Mouse (Mus musculus) A20 (cell line): ENCODE measurements at regions not wholly inside any gene's neighbourhood (a gene's known extent, or its start where the extent isn't known, plus 50 kb on each side); places are given as distances from the start of the nearest gene placed in this dataset.

Source experiments
- DNase-seq: peaks from one replicate; pipeline ENCODE4 v3.0.0-alpha.2; 2011; ENCODE audit warnings: low read depth, low spot score

GRCm38 (mm10) chr13:90584766-90585165, 320.4 kb downstream of the Atp6ap1l start:
- DNase-seq, result no peak

- DNase-seq, result no peak
Observed at GRCm38 (mm10) chr13:90575371-90575770, 329.8 kb downstream of the Atp6ap1l start.

DNA sequence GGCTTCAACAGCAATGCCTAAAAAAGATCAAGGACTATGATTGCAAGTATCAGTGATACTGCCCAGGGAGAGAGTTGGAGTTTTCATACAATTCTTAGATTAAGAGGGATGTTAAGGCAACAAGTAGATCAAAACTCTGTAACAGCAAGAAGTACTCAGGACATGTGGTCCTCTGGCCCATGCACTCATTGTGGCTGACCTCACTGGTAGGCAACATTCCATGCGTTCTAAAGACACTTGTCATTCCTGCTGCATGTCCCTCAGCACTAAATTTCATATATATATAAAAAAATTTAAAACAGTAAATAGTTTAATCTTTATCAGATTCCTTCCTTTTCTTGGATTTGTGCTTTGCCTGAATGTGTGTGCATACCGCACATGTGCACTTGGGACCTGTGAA, 332.6 kb downstream of the Atp6ap1l start:
- DNase-seq, result no peak

- DNase-seq, result no peak
Observed at GRCm38 (mm10) chr13:90563183-90563840, 341.8 kb downstream of the Atp6ap1l start.

DNA sequence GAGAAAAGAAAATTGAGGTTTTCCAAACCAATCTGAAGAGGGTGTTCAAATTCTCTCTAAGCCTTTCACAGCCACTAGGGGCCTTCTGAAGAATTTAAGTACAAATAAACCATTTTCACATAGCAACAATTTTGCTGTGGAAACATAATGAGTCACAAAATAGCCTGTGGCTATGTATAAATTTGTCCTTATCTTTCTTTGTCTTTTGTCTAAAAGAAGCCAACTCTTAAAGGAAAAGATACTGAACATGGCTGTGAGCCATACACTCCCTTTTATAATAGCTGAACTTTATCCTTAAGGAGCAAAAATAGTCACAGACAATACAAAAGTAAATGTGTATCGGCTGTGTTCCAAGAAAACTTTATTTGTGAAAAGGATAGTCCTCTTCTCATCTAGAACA, 345.1 kb downstream of the Atp6ap1l start:
- DNase-seq, result no peak

DNA sequence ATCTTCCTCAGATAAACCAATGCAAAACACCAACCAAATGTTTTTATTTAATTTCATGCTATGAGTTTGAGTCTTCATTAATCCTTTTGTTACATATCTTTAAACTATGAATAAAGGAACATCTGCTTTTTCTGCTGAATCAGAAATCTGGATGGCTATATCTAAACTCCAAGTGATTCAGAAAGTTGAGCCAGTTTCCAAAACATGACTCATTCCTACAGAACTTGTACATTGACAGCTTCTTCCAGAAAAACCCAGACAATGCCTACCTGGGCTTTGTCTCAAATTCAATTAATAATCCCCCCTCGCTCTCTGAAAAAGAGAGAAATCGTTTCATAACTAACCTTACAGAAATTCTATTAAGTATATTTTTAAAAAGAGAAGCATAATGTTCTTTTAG, 345.7 kb downstream of the Atp6ap1l start:
- no peak for DNase-seq

DNA sequence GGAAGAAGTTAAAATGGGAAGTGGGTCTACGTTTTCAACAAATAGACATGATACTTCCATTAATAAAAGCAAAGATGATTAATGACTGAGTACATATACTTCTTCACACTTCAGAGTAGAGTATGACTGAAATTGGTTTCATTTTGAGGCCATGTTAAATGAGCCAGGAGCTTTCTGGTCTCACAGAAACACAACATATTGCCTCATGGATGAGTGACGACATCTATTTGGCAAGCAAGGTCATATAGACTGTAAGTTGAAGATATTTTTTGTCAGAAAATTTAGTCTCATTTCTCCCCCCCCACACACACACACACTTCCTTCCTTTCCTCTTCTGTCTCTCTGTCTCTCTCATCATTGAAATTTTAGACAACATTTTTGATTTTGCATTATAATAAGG, 354.0 kb downstream of the Atp6ap1l start:
- DNase-seq, result no peak

DNA sequence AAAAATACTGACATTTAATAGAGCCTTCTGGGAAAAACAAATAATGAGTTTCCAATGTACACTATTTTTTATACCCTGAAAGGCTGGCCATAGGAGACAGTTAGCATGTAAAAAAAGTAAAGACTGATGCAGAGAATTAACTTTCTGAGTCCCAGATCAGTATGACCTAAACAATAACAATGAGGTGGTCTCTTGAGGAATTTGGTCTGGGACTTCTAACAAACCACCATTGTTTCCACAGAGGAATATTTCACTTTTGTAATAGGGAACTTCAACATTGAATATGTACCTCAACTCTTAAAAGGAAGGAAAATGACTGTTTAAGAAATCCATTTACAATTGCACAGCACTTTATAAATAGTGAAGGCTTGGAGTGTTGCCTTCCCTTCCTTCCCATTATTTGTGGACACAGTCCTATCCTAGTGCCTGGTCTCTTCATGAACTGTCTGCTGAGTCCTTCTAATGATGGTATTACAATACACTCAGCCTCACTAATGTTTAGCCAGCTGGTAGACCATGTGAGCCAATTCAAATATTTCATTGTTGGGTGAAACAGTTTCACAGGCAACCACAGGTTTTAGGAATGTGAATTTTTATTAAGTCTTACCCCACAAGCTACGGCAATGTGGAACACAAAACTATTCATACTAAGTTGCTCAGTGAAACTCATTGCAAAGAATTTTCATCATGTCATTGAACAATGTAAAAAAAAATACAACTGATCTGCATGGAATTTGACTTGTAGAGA, 358.7 kb downstream of the Atp6ap1l start:
- DNase-seq, result no peak

DNA sequence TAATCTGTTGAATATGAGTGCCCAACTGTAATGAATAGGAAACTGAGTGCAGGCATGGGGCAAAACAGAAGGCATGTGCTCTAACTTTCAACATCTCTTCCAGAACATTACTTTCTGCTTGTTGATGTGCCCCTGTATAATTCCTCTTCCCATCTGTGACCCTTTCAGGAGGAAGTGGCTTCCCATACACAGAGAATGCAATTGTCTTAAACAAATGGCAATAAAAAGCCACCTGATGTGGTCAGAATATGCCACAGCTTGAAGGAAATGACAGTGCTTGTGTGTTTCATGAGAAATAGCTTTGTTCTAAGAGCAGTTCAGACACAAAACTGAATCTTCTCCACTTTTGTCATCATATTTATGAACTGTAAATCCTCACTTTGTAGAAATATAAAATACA, 359.3 kb downstream of the Atp6ap1l start:
- DNase-seq, result no peak

DNA sequence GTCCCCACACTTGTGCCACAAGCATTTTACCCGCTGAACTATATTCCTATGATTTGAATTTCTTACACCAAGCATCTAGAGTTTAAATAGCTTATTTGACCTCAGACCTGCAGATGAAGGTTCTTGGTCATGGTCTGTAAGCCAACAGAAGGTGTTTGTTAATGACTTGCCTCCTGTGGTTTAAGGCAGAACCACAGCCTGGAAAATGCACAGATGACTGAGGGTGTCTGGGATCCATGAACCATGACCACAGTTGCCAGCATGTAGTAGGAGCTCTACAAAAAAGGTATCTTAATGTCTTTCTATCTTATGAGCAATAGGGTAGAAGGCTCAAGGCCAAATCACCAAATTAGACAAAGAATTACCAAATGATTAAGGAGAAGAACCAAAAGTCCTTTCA, 367.6 kb downstream of the Atp6ap1l start:
- DNase-seq, result peak; percentile 58

DNA sequence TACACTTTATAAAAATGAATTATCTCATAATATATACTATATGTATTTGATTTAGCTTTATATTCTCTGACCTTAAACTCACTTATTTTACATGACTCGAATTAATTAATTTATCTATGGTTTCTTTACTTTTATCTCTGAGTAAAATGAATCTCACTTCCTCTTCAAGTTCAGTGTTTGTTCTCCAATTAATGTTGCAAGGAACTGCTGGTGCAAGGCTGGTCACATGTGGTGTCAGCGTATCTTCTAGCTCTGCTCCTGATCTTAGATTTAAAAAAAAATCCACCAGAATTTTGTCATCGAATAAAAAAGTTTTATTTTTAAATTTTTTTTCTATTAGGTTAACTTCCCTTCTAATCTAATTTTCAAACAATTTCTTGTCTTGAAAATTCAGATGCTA, 378.2 kb downstream of the Atp6ap1l start:
- DNase-seq, result peak; percentile 34

GRCm38 (mm10) chr13:90525801-90526200, 379.4 kb downstream of the Atp6ap1l start:
- no peak for DNase-seq

DNA sequence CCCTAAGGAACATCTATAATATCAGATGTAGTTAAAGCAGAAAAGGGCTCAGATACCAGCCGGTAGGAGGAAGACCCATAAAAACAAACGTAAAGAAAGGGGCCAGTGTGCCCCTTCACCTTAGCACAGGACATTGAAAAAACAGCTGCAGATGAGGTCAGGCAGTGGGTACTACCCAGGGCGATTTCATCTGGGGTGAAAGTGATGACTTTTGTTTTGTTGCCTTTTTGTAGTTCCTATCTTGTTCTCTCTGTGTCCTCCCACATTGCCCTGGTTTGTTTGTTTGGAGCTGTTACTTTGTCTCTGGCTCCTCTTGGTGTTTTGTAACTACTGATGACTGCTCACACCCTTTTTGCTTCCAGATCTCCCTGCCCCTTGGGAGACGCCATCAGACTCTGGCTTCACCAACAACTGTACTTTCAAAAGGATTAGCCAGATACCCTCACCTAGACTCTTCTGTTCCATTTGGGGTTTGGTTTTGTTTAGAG, 383.4 kb downstream of the Atp6ap1l start:
- DNase-seq, result no peak

GRCm38 (mm10) chr13:90520992-90521757, 384.0 kb downstream of the Atp6ap1l start:
- no peak for DNase-seq

DNA sequence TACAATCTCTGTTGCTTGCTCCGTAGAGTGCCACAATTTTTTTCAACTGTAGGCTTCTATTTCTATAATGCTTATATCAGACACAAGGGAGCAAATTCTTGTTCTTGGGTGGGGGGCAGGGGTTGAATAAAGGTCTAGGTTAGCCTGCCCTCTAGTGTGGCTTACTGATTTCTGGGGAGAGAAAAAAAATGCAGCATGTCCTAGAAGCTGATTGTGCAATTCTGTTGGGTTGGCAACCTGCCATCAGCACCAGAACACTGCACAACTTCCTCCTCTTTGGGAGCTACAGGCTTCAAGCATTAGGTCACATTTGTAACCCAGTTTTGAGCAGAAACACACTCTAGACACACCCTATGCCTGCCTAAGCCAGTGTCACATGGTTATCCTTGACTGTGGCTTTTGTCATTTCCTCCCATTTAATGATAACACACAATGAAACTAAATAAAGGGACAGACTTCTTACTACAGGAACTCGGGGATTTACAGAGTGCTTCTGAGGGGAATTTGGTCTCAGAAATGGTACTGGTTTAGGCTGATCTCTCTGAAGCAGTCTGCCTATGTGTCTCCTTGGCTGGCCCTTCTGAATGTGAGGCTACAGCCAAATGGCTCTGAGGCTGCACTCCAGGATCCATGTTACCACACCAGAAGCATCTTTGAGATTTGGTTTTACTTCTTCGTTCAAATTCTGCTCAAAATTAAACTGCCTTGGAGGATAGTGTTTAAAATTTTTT, 389.2 kb downstream of the Atp6ap1l start:
- peak; percentile 54 for DNase-seq

DNA sequence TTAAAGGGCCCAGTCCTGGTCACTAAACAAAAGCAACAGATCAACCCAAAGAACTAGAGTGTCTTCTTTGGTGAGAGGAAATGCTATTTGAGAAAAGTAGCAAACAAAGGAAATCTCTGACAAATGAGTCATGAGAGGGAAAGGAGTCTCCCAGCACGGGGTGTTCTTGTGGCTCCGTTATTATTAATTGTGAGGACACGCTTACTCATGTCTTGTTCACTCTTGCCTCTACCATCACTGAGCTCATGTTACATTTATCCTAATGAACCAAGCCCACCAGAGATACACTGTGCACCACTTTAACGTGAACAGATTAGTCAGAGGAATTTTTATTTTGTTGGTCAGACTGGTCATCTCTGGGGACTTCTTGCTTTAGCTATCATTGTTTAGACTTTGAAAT, 391.3 kb downstream of the Atp6ap1l start:
- DNase-seq, result no peak

DNA sequence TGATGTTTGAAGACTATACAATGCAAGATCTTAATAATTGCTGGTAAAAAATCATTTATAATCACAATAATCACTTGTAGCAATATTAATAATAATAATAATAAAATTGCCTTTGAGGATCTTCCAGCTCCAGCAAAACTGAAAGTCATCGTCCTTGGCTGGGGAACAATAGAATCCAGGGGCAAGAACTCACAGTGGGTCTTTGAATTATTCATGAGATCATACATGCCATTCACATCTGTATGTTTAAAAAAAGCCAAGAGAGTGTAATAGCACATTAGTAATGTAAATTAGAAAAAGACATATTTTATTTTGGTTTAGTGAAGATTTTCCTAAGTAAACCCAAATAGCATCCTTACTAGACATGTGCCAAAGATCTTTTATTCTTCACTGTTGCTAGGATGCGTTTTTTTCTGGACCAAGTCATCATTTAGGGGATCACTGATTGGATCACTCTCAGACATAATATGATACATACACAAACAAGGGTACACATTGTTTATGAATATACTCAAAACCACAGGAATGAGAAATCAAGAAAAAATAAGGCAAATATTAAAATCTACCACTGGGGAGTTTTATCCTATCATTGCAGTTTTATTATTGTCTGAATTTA, 392.3 kb downstream of the Atp6ap1l start:
- DNase-seq, result no peak

DNA sequence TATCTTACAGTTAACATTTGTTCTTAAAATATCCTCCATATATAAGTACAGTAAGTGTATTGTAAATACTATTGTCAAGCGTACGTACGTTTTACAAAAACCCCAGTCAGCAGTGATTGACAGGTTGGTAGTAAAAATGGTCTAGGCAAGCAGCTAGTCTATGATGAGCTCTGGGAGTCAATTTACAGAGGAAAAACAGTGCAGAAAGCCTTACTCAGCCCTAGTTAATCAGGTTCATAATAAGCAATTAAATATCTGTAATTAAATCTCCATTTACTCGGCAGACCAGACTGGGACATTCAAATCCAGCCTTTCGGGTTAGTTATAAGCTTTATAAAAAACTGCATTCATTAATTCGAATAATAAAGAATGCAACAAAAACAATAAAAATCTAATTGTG, 394.7 kb downstream of the Atp6ap1l start:
- DNase-seq, result no peak

GRCm38 (mm10) chr13:90503188-90503587, 402.0 kb downstream of the Atp6ap1l start:
- DNase-seq, result no peak

GRCm38 (mm10) chr13:90502141-90502540, 403.0 kb downstream of the Atp6ap1l start:
- DNase-seq, result no peak

DNA sequence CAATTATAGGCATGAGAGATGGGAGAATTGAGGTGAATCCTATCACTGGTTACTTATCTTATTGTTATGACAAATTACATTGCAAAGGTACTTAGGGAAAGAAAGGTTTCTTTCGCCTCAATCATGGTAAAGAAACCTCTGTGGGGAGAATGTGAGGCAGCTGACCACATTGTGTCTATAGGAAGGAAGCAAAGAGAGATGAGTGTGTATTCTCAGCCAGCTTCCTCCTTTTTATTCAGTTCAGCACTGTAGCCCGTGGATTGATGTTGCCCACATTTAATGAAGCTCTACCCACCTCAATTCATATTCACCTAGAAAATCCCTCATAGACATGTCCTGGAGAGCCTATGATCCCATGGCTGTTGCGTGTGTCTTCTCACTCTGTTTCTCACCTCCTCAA, 406.2 kb downstream of the Atp6ap1l start:
- peak; percentile 2 for DNase-seq
